Mouse (Mus musculus): Measurements from ENCODE around the gene Mon1b. TPM values are rescaled to one million over a fixed set of nuclear protein-coding genes. Genes with fewer than 3 reads are reported as not detected.

The Mon1b gene
- polyA plus RNA-seq, 1 experiment from 2014 or later, result 11.4 TPM

GRCm38 (mm10) chr8:113687889-113688542 is 52.6 kb downstream of the Mon1b start:
- H3K4me1 ChIP-seq (ENCODE audit: control insufficient read depth, insufficient read depth, low read depth, low read length), result peaks cover 6% of the 10 kb centered on the region
- WGBS, result 61% methylated on average over 17 of the region's 17 CpGs
- peak; percentile 69; the same call in 1 of the 2 replicates for ATAC-seq
- no peak overlapping the region for H3K4me3 ChIP-seq (ENCODE audit: low read length)
- no peaks in the 10 kb centered on the region for H3K27me3 ChIP-seq (replicated peaks; ENCODE audit: control insufficient read depth, insufficient read depth, low read length)
- H3K27ac ChIP-seq (ENCODE audit: low read depth, low read length), result no peak overlapping the region
- 0 out of 2 replicates have a peak, but pooled peaks cover 4% of the 10 kb centered on the region for H3K9me3 ChIP-seq (ENCODE audit: control insufficient read depth, low read length)
- H3K4me2 ChIP-seq (ENCODE audit: low read length), result peak overlapping the region; percentile 32
- no peak overlapping the region; the same call in 1 of the 2 replicates for H3K9ac ChIP-seq (ENCODE audit: low read depth, low read length)
- no peaks in the 10 kb centered on the region for H3K36me3 ChIP-seq (ENCODE audit: control insufficient read depth, insufficient read depth, low read length)

GRCm38 (mm10) chr8:113688543-113688915 is 53.1 kb downstream of the Mon1b start:
- WGBS, result 77% methylated on average over 8 of the region's 8 CpGs
- no peak overlapping the region for H3K27ac ChIP-seq (ENCODE audit: low read depth, low read length)

GRCm38 (mm10) chr8:113691622-113692343 is 56.4 kb downstream of the Mon1b start:
- Histone ChIP-seq H3K9ac (ENCODE audit: low read depth, low read length) (no peak overlapping the region), H3K27ac (ENCODE audit: low read depth, low read length) (peak overlapping the region; percentile 35; the same call in 1 of the 2 replicates), H3K36me3 (ENCODE audit: control insufficient read depth, insufficient read depth, low read length) (no peaks in the 10 kb centered on the region), H3K4me3 (ENCODE audit: low read length) (no peak overlapping the region), H3K9me3 (ENCODE audit: control insufficient read depth, low read length) (no peaks in the 10 kb centered on the region), H3K27me3 (replicated peaks; ENCODE audit: control insufficient read depth, insufficient read depth, low read length) (no peaks in the 10 kb centered on the region), H3K4me1 (ENCODE audit: control insufficient read depth, insufficient read depth, low read depth, low read length) (peaks cover 6% of the 10 kb centered on the region), H3K4me2 (ENCODE audit: low read length) (peak overlapping the region; percentile 10; the same call in 1 of the 2 replicates)
- 51% methylated on average over 14 of the region's 14 CpGs for WGBS
- ATAC-seq, result peak; percentile 82

More at GRCm38 (mm10) chr8:113688543-113688915, 53.1 kb downstream of the Mon1b start:
- no peak overlapping the region for H3K4me2 ChIP-seq (ENCODE audit: low read length)
- H3K27me3 ChIP-seq (replicated peaks; ENCODE audit: control insufficient read depth, insufficient read depth, low read length), result no peaks in the 10 kb centered on the region
- peaks cover 6% of the 10 kb centered on the region for H3K4me1 ChIP-seq (ENCODE audit: control insufficient read depth, insufficient read depth, low read depth, low read length)
- no peak overlapping the region for H3K4me3 ChIP-seq (ENCODE audit: low read length)
- no peak for ATAC-seq
- H3K9me3 ChIP-seq (ENCODE audit: control insufficient read depth, low read length), result 0 out of 2 replicates have a peak, but pooled peaks cover 4% of the 10 kb centered on the region
- no peaks in the 10 kb centered on the region for H3K36me3 ChIP-seq (ENCODE audit: control insufficient read depth, insufficient read depth, low read length)
- no peak overlapping the region for H3K9ac ChIP-seq (ENCODE audit: low read depth, low read length)

Other genes with a start within 250 kb of the Mon1b start
- 0.43 TPM in 1 of 2 replicates, not detected in the other for gene Syce1l, start 7.6 kb downstream of the Mon1b start, polyA plus RNA-seq (2015; fragmentation: Nextera tagmentation; extraction: Ambion mirVana)
- 2.9 and 3.5 TPM in 2 replicates for gene Adamts18, start 213.2 kb downstream of the Mon1b start, polyA plus RNA-seq (2015; fragmentation: Nextera tagmentation; extraction: Ambion mirVana)

Measured in hindbrain, embryonic 16.5 days (tissue).